Mouse (Mus musculus) intestine, postnatal 0 days (tissue): ENCODE measurements around the gene Rhox8. TPM values are rescaled to one million over a fixed set of nuclear protein-coding genes. Genes with fewer than 3 reads are reported as not detected.
"Not testable (repeated sequence)": the region's sequence is repeated elsewhere in the genome, so short reads cannot be mapped to it uniquely, and the experiment has no call there.

Experiments used
- ATAC-seq: fragments of 200-750 bp; cut with Nextera tagmentation; 2 replicates; pipeline ENCODE4 v1.8.0; 2017; ENCODE audit warnings: mild to moderate bottlenecking, moderate TSS enrichment, moderate library complexity
- H3K27ac ChIP-seq: fragments of 300-500 bp; sonication (generic); 2 replicates; pipeline ENCODE4 v1.5.1; 2014; ENCODE audit warnings: mild to moderate bottlenecking, low read depth, low read length, moderate library complexity
- H3K27me3 ChIP-seq: fragments of 300-500 bp; sonication (generic); replicated peaks from 2 replicates; pipeline ENCODE4 v1.6.1; 2014; ENCODE audit warnings: low read length, mixed read lengths; ENCODE audit not compliant: control insufficient read depth, insufficient read depth
- H3K36me3 ChIP-seq: fragments of 300-500 bp; sonication (generic); 2 replicates; pipeline ENCODE4 v1.6.1; 2014; ENCODE audit warnings: mild to moderate bottlenecking, moderate library complexity; ENCODE audit not compliant: control insufficient read depth, insufficient read depth
- H3K4me1 ChIP-seq: fragments of 300-500 bp; sonication (generic); replicated peaks from 2 replicates; pipeline ENCODE4 v1.6.1; 2014; ENCODE audit warnings: antibody characterized with exemption, low read length, mixed read lengths; ENCODE audit not compliant: control insufficient read depth, insufficient read depth
- H3K4me2 ChIP-seq: fragments of 300-500 bp; sonication (generic); replicated peaks from 2 replicates; pipeline ENCODE4 v1.6.1; 2014; ENCODE audit warnings: low read depth, mild to moderate bottlenecking, moderate library complexity
- H3K4me3 ChIP-seq: fragments of 300-500 bp; sonication (generic); 2 replicates; pipeline ENCODE4 v1.5.1; 2014; ENCODE audit warnings: low read depth, low read length
- H3K9ac ChIP-seq: fragments of 300-500 bp; sonication (generic); 2 replicates; pipeline ENCODE4 v1.6.1; 2014; ENCODE audit warnings: mild to moderate bottlenecking, low read depth, low read length
- H3K9me3 ChIP-seq: fragments of 300-500 bp; sonication (generic); 2 replicates; pipeline ENCODE4 v1.6.1; 2016; ENCODE audit warnings: mixed run types; ENCODE audit not compliant: control insufficient read depth
- CTCF ChIP-seq: sonication (generic); IDR thresholded peaks from 2 replicates; pipeline ENCODE4 v1.5.1; 2016; ENCODE audit warnings: low read depth, mild to moderate bottlenecking, control low read depth, antibody characterized with exemption, moderate library complexity
- WGBS: fragments of 180-500 bp; shearing (Covaris S2); extraction: QIAGEN DNeasy Blood & Tissue Kit; methylation state at CpG from one replicate; pipeline ENCODE4 v1.1.7; 2014; 5-methylcytosine and 5-hydroxymethylcytosine counted together
- polyA plus RNA-seq: library from polyadenylated mRNA; unstranded; fragments of >200 nt; fragmentation: Nextera tagmentation; extraction: Ambion mirVana; gene quantifications from 2 replicates; pipeline ENCODE4 v1.2.1, GENCODE M21; 2015

The Rhox8 gene
- polyA plus RNA-seq: not detected in 2 replicates

DNA sequence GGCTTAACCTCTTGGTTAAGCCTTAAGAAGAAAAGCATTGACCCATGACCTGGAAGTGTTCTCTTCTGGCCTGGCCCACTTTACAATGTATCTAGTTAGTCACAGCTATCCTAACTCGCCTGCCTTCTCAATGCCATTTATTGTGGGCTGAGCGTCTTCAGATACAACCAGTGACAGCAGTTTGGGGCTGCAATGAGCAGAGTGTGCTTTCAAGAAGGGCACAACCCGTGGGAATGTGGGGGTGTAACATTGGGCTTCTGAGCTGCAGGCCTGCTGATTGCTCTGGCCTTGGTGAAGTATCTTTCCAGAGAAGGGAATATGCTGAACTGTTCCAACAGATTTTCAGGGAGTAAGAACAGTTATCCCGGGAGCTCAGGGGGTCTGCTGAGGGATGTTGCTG is at the start of gene Rhox8:
Gene Rhox8 (minus strand): TSS at position 101 of the 400 bp plus-strand sequence.
- no peaks in the 10 kb centered on the region for H3K27me3 ChIP-seq
- H3K4me2 ChIP-seq: no peak within 1 kb of the TSS
- ATAC-seq: no peak
- 71% methylated on average over 4 of the region's 4 CpGs for WGBS
- H3K27ac ChIP-seq: no peak within 1 kb of the TSS
- H3K9ac ChIP-seq: no peak within 1 kb of the TSS
- no peak within 1 kb of the TSS for H3K4me3 ChIP-seq
- H3K36me3 ChIP-seq: no peaks in the 10 kb centered on the region
- TF ChIP-seq CTCF: no peak
- no peaks in the 10 kb centered on the region for H3K4me1 ChIP-seq
- H3K9me3 ChIP-seq: no peaks in the 10 kb centered on the region

DNA sequence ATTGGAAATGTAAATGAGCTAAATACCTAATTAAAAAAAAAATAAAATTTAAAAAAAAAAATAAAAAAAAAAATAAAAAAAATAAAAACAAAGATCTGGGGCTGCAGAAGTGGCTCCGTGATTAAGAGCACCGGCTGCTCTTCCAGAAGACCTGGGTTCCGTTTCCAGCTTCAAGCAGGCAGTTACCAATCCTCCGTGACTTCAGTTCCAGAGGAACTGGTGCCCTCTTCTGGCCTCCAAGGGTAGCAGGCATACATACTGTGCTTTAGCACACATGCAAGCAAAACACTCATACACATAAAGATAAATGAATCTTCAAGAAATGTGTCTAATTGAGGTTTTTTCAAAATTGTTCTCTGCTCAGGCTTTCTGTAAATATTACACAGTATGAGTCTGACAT is 37.6 kb upstream of the Rhox8 start:
- Histone ChIP-seq H3K9ac (no peak overlapping the region), H3K4me1 (no peaks in the 10 kb centered on the region), H3K4me2 (no peak overlapping the region), H3K9me3 (no peaks in the 10 kb centered on the region), H3K27ac (no peak overlapping the region), H3K4me3 (no peak overlapping the region), H3K27me3 (no peaks in the 10 kb centered on the region), H3K36me3 (no peaks in the 10 kb centered on the region)
- 68% methylated on average over 4 of the region's 4 CpGs for WGBS
- ATAC-seq: no peak
- TF ChIP-seq CTCF: peak; percentile 15; the same call in 1 of the 2 replicates

DNA sequence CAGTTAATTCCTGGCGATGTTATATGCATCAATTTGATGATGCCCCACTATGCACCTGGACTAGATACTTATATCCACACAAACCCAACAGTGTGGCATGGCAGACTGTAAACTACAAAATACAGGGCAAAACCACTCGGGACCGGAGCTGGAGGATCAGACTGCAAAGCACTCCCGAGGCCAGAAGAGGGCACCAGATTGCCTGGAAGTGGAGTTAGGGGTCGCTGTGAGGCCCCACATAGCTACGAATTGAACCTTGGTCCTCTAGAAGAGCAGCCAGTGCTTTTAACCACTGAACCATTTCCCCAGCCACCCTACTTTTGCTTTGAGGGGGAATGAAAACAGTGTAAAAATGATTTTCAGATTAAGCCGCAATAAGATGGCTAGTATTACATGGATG is 29.8 kb upstream of the Rhox8 start:
- no peak overlapping the region for H3K4me2 ChIP-seq
- H3K9ac ChIP-seq: no peak overlapping the region
- H3K9me3 ChIP-seq: no peaks in the 10 kb centered on the region
- no peak overlapping the region for H3K27ac ChIP-seq
- WGBS: 55% methylated on average over 7 of the region's 7 CpGs
- no peaks in the 10 kb centered on the region for H3K4me1 ChIP-seq
- H3K36me3 ChIP-seq: no peaks in the 10 kb centered on the region
- TF ChIP-seq CTCF: peak; percentile 25; the same call in 1 of the 2 replicates
- H3K27me3 ChIP-seq: no peaks in the 10 kb centered on the region
- H3K4me3 ChIP-seq: no peak overlapping the region
- ATAC-seq: no peak

DNA sequence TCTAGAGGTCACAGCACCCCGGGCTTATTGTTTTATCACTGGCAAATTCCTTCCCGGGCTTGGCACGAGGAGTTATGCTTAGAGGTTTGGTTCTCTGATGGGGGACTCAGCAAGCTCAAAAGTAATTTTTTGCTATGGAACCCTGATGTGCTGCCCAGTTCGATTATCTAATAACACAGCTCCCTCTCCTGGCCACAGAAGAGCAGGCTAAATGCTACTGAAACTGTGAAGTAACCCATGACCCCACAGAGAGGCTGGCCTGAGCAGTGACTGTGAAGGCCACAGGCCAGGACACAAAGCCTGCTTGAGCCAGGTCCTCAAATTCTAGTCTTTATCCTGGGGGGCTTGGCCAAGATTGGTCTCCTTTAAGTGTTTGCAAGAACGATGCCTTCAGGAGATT is 25.0 kb upstream of the Rhox8 start:
- Histone ChIP-seq H3K4me2 (no peak overlapping the region), H3K4me3 (no peak overlapping the region), H3K4me1 (no peaks in the 10 kb centered on the region), H3K9me3 (no peaks in the 10 kb centered on the region), H3K36me3 (no peaks in the 10 kb centered on the region), H3K27ac (no peak overlapping the region), H3K27me3 (no peaks in the 10 kb centered on the region), H3K9ac (no peak overlapping the region)
- TF ChIP-seq CTCF: peak; percentile 34; the same call in 1 of the 2 replicates
- ATAC-seq: no peak
- 51% methylated on average over 5 of the region's 5 CpGs for WGBS

DNA sequence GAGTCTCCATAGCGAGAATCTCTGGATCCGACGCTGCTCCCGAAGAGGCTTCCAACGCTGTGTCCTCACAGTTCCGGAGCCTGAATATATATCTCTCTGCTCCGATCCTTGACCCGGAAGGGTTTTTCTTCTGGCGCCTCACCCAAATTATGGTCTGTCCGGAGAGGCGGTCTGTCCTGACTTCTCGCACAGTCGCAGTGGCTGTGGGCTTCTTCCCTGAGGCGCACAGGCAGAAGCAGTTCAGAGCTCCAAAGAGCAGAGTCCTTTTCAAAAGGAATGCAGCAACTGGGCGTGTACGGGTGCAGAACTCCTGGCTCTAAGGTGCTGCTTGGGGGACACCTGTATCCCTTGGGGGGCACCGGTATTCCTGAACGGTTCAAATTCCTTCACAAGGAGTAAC is 22.9 kb upstream of the Rhox8 start, which contains the start of gene Rhox9:
Gene Rhox9 (minus strand): TSS at position 101 of the 400 bp plus-strand sequence.
- H3K4me1 ChIP-seq, H3K27me3 ChIP-seq, H3K36me3 ChIP-seq, ATAC-seq, H3K9ac ChIP-seq, H3K27ac ChIP-seq, H3K4me3 ChIP-seq, H3K4me2 ChIP-seq, H3K9me3 ChIP-seq: not testable (repeated sequence)
- 90% methylated on average over 10 of the region's 18 CpGs for WGBS

DNA sequence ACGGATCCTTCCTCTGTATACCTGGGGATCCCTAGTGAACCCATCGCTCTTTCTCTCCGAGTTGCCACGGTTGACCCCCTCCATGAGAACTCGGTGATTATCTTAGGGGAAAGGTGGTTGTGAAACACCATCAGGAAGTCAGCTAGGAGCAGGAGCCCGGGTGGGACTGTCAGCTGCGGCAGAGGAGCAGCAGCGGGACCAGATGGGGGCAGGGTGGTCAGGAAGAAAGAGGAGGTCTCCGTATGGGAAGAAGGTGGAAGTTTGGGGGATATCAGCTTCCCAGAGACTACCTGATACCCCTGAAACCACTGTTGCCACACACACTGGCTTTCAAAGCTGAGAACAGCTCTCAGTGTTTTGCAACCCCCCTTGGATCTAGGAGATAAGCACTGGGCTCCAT is 18.4 kb upstream of the Rhox8 start, which contains the start of gene Rhox7b:
Gene Rhox7b (minus strand): TSS at position 101 of the 400 bp plus-strand sequence.
- WGBS: 79% methylated on average over 8 of the region's 9 CpGs
- not testable (repeated sequence) for H3K4me3 ChIP-seq, H3K9ac ChIP-seq, H3K27ac ChIP-seq, H3K4me2 ChIP-seq, H3K27me3 ChIP-seq, H3K36me3 ChIP-seq, H3K9me3 ChIP-seq, H3K4me1 ChIP-seq, ATAC-seq

DNA sequence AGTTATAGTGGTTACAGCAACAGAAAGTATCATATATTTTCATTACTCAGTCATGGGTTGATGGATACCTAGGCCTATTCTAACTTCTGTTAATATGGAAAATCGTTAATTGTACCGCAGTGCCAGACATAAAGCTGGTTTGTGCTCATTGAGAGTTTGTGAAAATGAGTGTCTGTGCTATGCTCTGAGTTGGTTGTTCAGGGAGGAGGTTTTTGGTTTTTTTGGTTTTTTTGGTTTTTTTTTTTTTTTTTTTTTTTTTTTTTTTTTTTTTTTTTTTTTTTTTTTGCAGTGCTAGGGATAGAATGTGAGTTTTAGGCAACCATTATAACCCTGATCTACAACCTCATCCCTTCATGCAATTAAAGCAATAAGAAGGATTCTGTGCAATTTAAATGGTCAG is 7.1 kb downstream of the Rhox8 start:
- WGBS: 98% methylated on average over 2 of the region's 2 CpGs
- no peaks in the 10 kb centered on the region for H3K27me3 ChIP-seq
- no peaks in the 10 kb centered on the region for H3K9me3 ChIP-seq
- H3K4me1 ChIP-seq: no peaks in the 10 kb centered on the region
- no peak for ATAC-seq
- H3K9ac ChIP-seq: no peak overlapping the region
- H3K4me3 ChIP-seq: no peak overlapping the region
- no peak for TF ChIP-seq CTCF
- no peak overlapping the region for H3K27ac ChIP-seq
- H3K36me3 ChIP-seq: no peaks in the 10 kb centered on the region
- H3K4me2 ChIP-seq: no peak overlapping the region

DNA sequence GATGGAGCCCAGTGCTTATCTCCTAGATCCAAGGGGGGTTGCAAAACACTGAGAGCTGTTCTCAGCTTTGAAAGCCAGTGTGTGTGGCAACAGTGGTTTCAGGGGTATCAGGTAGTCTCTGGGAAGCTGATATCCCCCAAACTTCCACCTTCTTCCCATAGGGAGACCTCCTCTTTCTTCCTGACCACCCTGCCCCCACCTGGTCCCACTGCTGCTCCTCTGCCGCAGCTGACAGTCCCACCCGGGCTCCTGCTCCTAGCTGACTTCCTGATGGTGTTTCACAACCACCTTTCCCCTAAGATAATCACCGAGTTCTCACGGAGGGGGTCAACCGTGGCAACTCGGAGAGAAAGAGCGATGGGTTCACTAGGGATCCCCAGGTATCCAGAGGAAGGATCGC is 47.4 kb downstream of the Rhox8 start, which contains the start of gene Rhox7a:
Gene Rhox7a (plus strand): TSS at position 301 of the 400 bp plus-strand sequence.
- 77% methylated on average over 8 of the region's 8 CpGs for WGBS
- ATAC-seq, H3K27ac ChIP-seq, H3K9me3 ChIP-seq, H3K4me2 ChIP-seq, H3K27me3 ChIP-seq, H3K4me3 ChIP-seq, H3K9ac ChIP-seq, H3K36me3 ChIP-seq, H3K4me1 ChIP-seq: not testable (repeated sequence)

DNA sequence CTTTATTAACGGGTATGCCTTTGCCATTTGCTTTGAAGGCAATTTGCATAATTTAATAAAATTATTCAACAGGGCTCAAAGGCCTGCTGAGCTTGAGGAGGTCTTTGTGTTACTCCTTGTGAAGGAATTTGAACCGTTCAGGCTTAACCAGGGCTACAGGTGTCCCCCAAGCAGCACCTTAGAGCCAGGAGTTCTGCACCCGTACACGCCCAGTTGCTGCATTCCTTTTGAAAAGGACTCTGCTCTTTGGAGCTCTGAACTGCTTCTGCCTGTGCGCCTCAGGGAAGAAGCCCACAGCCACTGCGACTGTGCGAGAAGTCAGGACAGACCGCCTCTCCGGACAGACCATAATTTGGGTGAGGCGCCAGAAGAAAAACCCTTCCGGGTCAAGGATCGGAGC is 52.1 kb downstream of the Rhox8 start, which contains the start of gene Rhox6:
Gene Rhox6 (plus strand): TSS at position 301 of the 400 bp plus-strand sequence.
- WGBS: 88% methylated on average over 4 of the region's 12 CpGs
- H3K9ac ChIP-seq, H3K27me3 ChIP-seq, H3K4me1 ChIP-seq, H3K4me3 ChIP-seq, H3K9me3 ChIP-seq, H3K27ac ChIP-seq, H3K4me2 ChIP-seq, ATAC-seq, H3K36me3 ChIP-seq: not testable (repeated sequence)
